Mouse (Mus musculus) erythroblast, embryonic 14.5 days (primary cell): ENCODE data around the gene Creb3.

Experiments used
- GATA1 ChIP-seq: IDR thresholded peaks from 2 replicates; pipeline ENCODE4 v1.6.1; 2012; ENCODE audit warnings: low read length, inconsistent platforms, mixed read lengths
- TAL1 ChIP-seq: IDR thresholded peaks from 3 replicates; pipeline ENCODE4 v1.6.1; 2012; ENCODE audit warnings: low read length, inconsistent platforms, mixed read lengths

DNA sequence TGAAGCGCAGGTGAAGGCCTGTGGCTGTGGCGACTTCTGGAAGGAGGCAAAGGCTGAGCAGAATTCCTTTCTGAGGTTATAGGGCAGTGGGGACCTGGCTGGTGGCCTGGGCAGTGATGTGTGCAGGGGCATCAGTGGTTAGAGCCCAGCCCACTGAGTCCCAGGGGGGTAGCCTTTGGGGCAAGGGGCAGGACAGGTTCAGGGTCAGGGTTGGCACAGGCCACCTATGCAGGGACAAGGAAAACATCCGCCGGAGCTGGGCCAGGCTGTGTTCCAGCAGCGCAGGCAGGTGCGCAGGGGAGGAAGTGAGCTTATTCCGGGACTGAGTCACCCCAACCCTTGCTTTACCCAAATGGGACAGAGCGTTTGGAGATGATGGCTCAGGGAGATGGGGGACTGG, 24.3 kb downstream of the Creb3 start:
- no peak for TF ChIP-seq GATA1
- no peak for TF ChIP-seq TAL1
